Mouse (Mus musculus): ENCODE results near the gene Gm49486.

DNA sequence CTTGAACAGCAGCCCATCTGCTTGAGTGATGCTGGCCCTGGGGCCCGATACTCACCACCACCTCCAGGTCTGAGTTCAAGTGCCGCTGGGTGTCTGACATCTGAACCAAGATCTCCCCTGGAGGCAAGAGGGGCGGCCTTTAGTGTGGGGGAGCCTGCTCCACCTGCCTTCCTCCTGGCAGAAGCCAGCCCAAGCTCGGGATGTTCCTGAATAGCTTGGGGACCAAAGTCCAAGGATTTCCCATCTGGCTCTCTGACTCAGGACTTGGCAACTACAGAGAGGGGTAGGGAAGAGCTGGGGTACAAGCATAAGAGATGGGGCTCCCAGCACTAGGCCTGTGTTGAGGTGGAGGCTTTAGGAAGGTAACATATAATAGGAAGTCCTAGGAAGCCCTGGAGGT is 54.2 kb downstream of the Gm49486 start:
- TF ChIP-seq TCF12 (IDR thresholded peaks at IDR 0.05; ENCODE audit: insufficient read depth, poor library complexity, severe bottlenecking) (no peak), TCF3 (IDR thresholded peaks at IDR 0.05; ENCODE audit: insufficient read length, low read depth) (no peak), POLR2AphosphoS2 (IDR thresholded peaks at IDR 0.05; ENCODE audit: insufficient read length, low read depth) (no peak), POLR2A (IDR thresholded peaks at IDR 0.05; ENCODE audit: insufficient read length, low read depth) (no peak), E2F4 (IDR thresholded peaks at IDR 0.05; ENCODE audit: insufficient read depth) (no peak), MYOG (IDR thresholded peaks at IDR 0.05; ENCODE audit: control insufficient read depth in 1 of 3, insufficient read depth in 1 of 3, insufficient read length in 2 of 3, low read depth in 2 of 3) (no peak), USF1 (IDR thresholded peaks at IDR 0.05; ENCODE audit: low read depth) (no peak), MYOD1 (IDR thresholded peaks at IDR 0.05; ENCODE audit: control insufficient read depth in 1 of 3, insufficient read length in 2 of 3, low read depth in 2 of 3) (no peak), MAX (IDR thresholded peaks at IDR 0.05; ENCODE audit: low read depth) (no peak)
